In genomic region chr16:15294911-15295659, GRCm38 (mm10) we compare ENCODE assay signal across 7 mouse cellular contexts. TPM values are rescaled to one million over a fixed set of nuclear protein-coding genes. Genes with fewer than 3 reads are reported as not detected.
DNase-seq lines count a peak whose midpoint lies in the region; ATAC-seq lines count a peak whose summit lies in the region.

No protein-coding gene starts in this region.

- no peak overlapping the region for H3K4me2 ChIP-seq in midbrain, embryonic 11.5 days
- H3K4me2 ChIP-seq in midbrain, embryonic 15.5 days = no peak overlapping the region
- no peak overlapping the region for H3K4me2 ChIP-seq in hindbrain, embryonic 15.5 days

- H3K27ac ChIP-seq in midbrain, embryonic 11.5 days (ENCODE audit: low read depth, low read length) = no peak overlapping the region
- no peak overlapping the region for H3K27ac ChIP-seq in midbrain, embryonic 15.5 days
- H3K27ac ChIP-seq in hindbrain, embryonic 15.5 days (replicated peaks) = no peak overlapping the region

- H3K4me3 ChIP-seq in midbrain, embryonic 11.5 days (ENCODE audit: low read depth, low read length) = no peak overlapping the region
- no peak overlapping the region for H3K4me3 ChIP-seq in midbrain, embryonic 15.5 days
- H3K4me3 ChIP-seq in hindbrain, embryonic 15.5 days = no peak overlapping the region

- DNase-seq in midbrain, embryonic 11.5 days (ENCODE audit: low spot score, missing footprints) = peak; percentile 81
- DNase-seq in embryo, embryonic 10.5 days (ENCODE audit: low spot score) = peak; percentile 75
- DNase-seq in lung, postnatal 10 days = peak; percentile 67
- no peak for DNase-seq in thymus, postnatal 10 days (ENCODE audit: low spot score in 2 of 2)
- DNase-seq in thymus, adult 18-20 months = no peak

- no peak overlapping the region for H3K9ac ChIP-seq in midbrain, embryonic 11.5 days (ENCODE audit: low read length)
- H3K9ac ChIP-seq in midbrain, embryonic 15.5 days = no peak overlapping the region
- H3K9ac ChIP-seq in hindbrain, embryonic 15.5 days = no peak overlapping the region

- H3K9me3 ChIP-seq in midbrain, embryonic 11.5 days (ENCODE audit: control insufficient read depth, low read length) = no peaks in the 10 kb centered on the region
- no peaks in the 10 kb centered on the region for H3K9me3 ChIP-seq in midbrain, embryonic 15.5 days
- no peaks in the 10 kb centered on the region for H3K9me3 ChIP-seq in hindbrain, embryonic 15.5 days

- 66% methylated on average over 8 of the region's 8 CpGs for WGBS in midbrain, embryonic 11.5 days
- WGBS in midbrain, embryonic 15.5 days = 78% methylated on average over 8 of the region's 8 CpGs
- 70% methylated on average over 8 of the region's 8 CpGs for WGBS in hindbrain, embryonic 15.5 days

- ATAC-seq in midbrain, embryonic 11.5 days (ENCODE audit: low FRiP score) = peak; percentile 65; the same call in 1 of the 2 replicates
- no peak for ATAC-seq in midbrain, embryonic 15.5 days (replicated peaks)
- ATAC-seq in hindbrain, embryonic 15.5 days (ENCODE audit: low FRiP score, low read depth) = peak; percentile 51; the same call in 1 of the 2 replicates

- no peaks in the 10 kb centered on the region for H3K27me3 ChIP-seq in midbrain, embryonic 11.5 days (ENCODE audit: control insufficient read depth, insufficient read depth, low read length)
- H3K27me3 ChIP-seq in midbrain, embryonic 15.5 days (replicated peaks) = no peaks in the 10 kb centered on the region
- H3K27me3 ChIP-seq in hindbrain, embryonic 15.5 days = no peaks in the 10 kb centered on the region

- no peaks in the 10 kb centered on the region for H3K36me3 ChIP-seq in midbrain, embryonic 11.5 days (ENCODE audit: control insufficient read depth, insufficient read depth, low read length)
- H3K36me3 ChIP-seq in midbrain, embryonic 15.5 days (replicated peaks) = no peaks in the 10 kb centered on the region
- H3K36me3 ChIP-seq in hindbrain, embryonic 15.5 days = no peaks in the 10 kb centered on the region

- no peaks in the 10 kb centered on the region for H3K4me1 ChIP-seq in midbrain, embryonic 11.5 days (ENCODE audit: control insufficient read depth, insufficient read depth, low read length)
- no peaks in the 10 kb centered on the region for H3K4me1 ChIP-seq in midbrain, embryonic 15.5 days
- H3K4me1 ChIP-seq in hindbrain, embryonic 15.5 days (replicated peaks) = no peaks in the 10 kb centered on the region

RNA-seq across cellular contexts. Expression of gene Gm21897, which starts 22.2 kb away (rescaled TPM):
- polyA plus RNA-seq in midbrain, embryonic 11.5 days (2014; fragmentation: Nextera tagmentation; extraction: Ambion mirVana) = not detected in 2 replicates
- polyA plus RNA-seq in midbrain, embryonic 15.5 days (2015; fragmentation: Nextera tagmentation; extraction: Ambion mirVana) = not detected in 2 replicates
- polyA plus RNA-seq in hindbrain, embryonic 15.5 days (2015; fragmentation: Nextera tagmentation; extraction: Ambion mirVana) = not detected in 2 replicates

Comparison
In these comparisons a context has a peak if more than half of its experiments do, and no peak if none do; other contexts are left out.
1. DNase-seq: peak in midbrain, embryonic 11.5 days (single experiment), embryo, embryonic 10.5 days (single experiment) and lung, postnatal 10 days (single experiment); none in thymus, postnatal 10 days (0 of 2) and thymus, adult 18-20 months (0 of 2).